Mouse (Mus musculus): ENCODE results near the gene Nucb2. TPM values are rescaled to one million over a fixed set of nuclear protein-coding genes. Genes with fewer than 3 reads are reported as not detected.

Gene Nucb2
- polyA plus RNA-seq (2017; shearing (Covaris generic)): 7.3 TPM

DNA sequence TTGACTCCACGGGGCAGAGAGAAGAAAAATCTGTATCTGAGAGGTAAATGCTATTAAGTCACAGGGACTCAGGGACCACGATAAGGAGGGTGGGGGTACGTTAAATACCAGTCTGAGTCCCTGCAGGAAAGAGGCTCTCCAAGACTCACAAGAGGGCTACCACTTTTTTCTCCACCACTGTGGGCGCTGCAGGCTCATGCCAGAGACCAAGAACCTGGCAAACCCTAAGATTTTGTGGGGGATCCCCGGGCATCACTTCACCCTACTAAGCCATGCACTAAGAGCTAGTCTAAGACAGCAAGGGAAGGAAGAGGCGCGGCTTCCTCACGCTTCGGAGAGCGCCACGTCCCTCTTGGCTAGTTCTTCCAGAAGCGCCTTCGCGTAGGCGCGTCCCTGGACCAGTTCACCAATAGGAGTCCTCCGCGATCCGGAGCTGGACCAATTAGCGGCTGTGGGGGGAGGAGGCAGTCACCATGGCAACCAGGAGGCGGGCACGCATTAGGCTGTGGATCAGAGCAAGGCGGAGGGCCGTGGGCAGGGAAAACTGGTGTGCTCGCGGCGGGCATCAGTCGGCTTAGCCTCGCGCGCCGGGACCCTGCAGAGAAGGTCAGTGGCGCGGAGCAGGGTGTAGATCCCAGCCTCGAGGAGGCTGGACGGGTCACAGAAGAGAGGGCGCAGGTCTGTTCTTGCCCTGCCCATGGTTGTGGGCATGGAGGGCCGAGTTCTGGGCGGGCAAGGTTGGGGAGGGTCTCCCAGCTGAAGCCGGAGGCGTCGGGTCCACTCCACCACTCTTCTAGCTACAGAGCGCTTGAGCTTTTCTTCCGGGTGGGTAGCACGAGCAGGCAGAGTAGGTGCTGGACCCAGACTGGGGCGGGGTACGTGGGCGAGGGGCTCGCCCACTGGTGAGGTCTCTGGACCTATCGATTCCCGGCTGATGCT lies at the start of gene Nucb2:
Nucb2 (plus strand) TSS at position 491 of the 939 bp plus-strand sequence.

Other genes starting within 250 kb of the Nucb2 start
- 17.7 TPM for gene Plekha7, start 196.0 kb upstream of the Nucb2 start, polyA plus RNA-seq (2017; shearing (Covaris generic))
- gene Rps13, start 170.2 kb upstream of the Nucb2 start, polyA plus RNA-seq (2017; shearing (Covaris generic)): 847 TPM
- gene Pik3c2a, start 60.9 kb upstream of the Nucb2 start, polyA plus RNA-seq (2017; shearing (Covaris generic)): 45.6 TPM

Measured in naive thymus-derived CD4-positive, alpha-beta T cell, adult 5 months (primary cell).